Mouse (Mus musculus): ENCODE data around the gene Mei4.

Gene Mei4

DNA sequence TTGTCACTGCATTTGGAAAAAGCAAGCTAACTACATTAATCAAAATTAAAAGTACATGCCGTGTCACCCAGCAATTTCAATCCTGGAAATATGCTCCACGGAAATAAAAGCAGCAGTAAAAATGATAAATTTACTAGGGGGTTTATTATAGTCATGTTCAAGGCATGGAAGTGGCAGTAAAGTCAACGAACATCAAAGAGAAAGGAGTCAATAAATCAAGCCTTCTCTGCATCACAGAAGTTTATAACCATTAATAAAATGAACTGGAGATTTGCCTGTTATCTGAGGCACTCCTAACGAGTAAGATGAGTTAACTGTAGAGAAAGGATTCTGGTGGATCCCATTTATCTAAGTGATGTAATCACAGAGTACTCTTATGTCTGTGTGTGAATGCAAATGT, 298.9 kb downstream of the Mei4 start:
- no peak for DNase-seq

- DNase-seq, result no peak
Observed at GRCm38 (mm10) chr9:82217976-82218375, 354.5 kb downstream of the Mei4 start.

- DNase-seq, result no peak
Observed at GRCm38 (mm10) chr9:82247695-82248445, 384.4 kb downstream of the Mei4 start.

Measured in cerebellum, adult 11 months (tissue).